Mouse (Mus musculus) liver, embryonic 13.5 days (tissue): ENCODE results near the gene Dhdh. TPM values are rescaled to one million over a fixed set of nuclear protein-coding genes. Genes with fewer than 3 reads are reported as not detected.
"Not testable (repeated sequence)": the region's sequence is repeated elsewhere in the genome, so short reads cannot be mapped to it uniquely, and the experiment has no call there.

Source experiments
- ATAC-seq: fragments of 200-750 bp; cut with Nextera tagmentation; 2 replicates; pipeline ENCODE4 v1.8.0; 2017; ENCODE audit warnings: low read depth, mild to moderate bottlenecking, moderate number of reproducible peaks, moderate library complexity
- DNase-seq: peaks from one replicate; pipeline ENCODE4 v3.0.0; 2022
- H3K27ac ChIP-seq: fragments of 300-500 bp; sonication (generic); 2 replicates; pipeline ENCODE4 v1.5.1; 2015; ENCODE audit warnings: moderate library complexity, mild to moderate bottlenecking, inconsistent platforms
- H3K27me3 ChIP-seq: fragments of 300-500 bp; sonication (generic); 2 replicates; pipeline ENCODE4 v1.6.1; 2015; ENCODE audit warnings: mild to moderate bottlenecking, inconsistent platforms
- H3K36me3 ChIP-seq: fragments of 300-500 bp; sonication (generic); 2 replicates; pipeline ENCODE4 v1.6.1; 2015; ENCODE audit warnings: mild to moderate bottlenecking, inconsistent platforms
- H3K4me1 ChIP-seq: fragments of 300-500 bp; sonication (generic); replicated peaks from 2 replicates; pipeline ENCODE4 v1.6.1; 2015; ENCODE audit warnings: inconsistent platforms
- H3K4me2 ChIP-seq: fragments of 300-500 bp; sonication (generic); 2 replicates; pipeline ENCODE4 v1.6.1; 2015; ENCODE audit warnings: inconsistent platforms, mild to moderate bottlenecking, moderate library complexity
- H3K4me3 ChIP-seq: fragments of 300-500 bp; sonication (generic); replicated peaks from 2 replicates; pipeline ENCODE4 v1.5.1; 2015; ENCODE audit warnings: mild to moderate bottlenecking, inconsistent platforms
- H3K9ac ChIP-seq: fragments of 300-500 bp; sonication (generic); 2 replicates; pipeline ENCODE4 v1.6.1; 2015; ENCODE audit warnings: mild to moderate bottlenecking, inconsistent platforms
- H3K9me3 ChIP-seq: fragments of 300-500 bp; sonication (generic); replicated peaks from 2 replicates; pipeline ENCODE4 v1.6.1; 2016; ENCODE audit warnings: inconsistent platforms
- WGBS: fragments of 180-500 bp; shearing (Covaris S2); methylation state at CpG from one replicate; pipeline ENCODE4 v1.1.7; 2015; ENCODE audit not compliant: insufficient replicate concordance; 5-methylcytosine and 5-hydroxymethylcytosine counted together
- polyA plus RNA-seq: library from polyadenylated mRNA; unstranded; fragments of >200 nt; fragmentation: Nextera tagmentation; extraction: Ambion mirVana; gene quantifications from 2 replicates; pipeline ENCODE4 v1.2.1, GENCODE M21; 2015

Dhdh gene
- polyA plus RNA-seq, 1 experiment from 2014 or later = 2.2 TPM

DNA sequence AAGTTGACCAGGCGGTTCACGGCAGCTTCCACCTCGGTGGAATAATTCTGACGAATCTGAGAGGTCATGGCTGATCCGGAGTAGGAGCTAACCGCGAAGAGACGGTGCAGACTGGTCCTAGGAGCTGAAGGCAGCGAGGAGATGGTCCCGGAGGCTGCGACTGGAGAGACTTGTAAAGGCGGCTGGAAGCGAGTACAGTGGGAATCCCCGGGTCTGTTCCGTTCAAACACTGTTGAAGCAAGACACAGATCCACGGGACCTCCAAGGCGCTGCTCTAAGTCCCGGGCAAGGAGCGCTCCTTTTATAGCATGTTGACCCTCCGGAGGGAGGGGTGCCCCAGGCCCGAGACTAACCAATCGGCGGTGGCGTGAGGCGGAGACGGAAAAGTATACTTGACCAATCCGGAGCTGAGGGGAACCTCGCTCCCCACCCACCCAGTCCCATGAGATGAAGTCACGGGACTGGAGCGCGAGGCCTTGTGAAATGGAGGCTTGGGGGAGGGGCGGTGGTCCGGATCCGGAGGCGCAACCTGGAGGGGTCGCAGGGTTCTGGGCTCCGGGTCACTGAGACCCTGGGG lies 29.0 kb downstream of the Dhdh start, which contains the start of gene Ftl1:
Gene Ftl1, minus strand, starts transcription at position 321 of the 577 bp plus-strand sequence.
- peak within 1 kb of the TSS; percentile 81 for H3K4me2 ChIP-seq
- peak within 1 kb of the TSS; percentile 98 for H3K27ac ChIP-seq
- H3K4me3 ChIP-seq = peak within 1 kb of the TSS; percentile 78
- peaks cover 64% of the 10 kb centered on the region for H3K36me3 ChIP-seq
- WGBS = under 1% methylated on average over 33 of the region's 37 CpGs
- DNase-seq (peak; percentile 96), ATAC-seq (peak; percentile 86)
- not testable (repeated sequence) for H3K9me3 ChIP-seq, H3K27me3 ChIP-seq
- peak within 1 kb of the TSS; percentile 95 for H3K9ac ChIP-seq
- H3K4me1 ChIP-seq = peaks cover 73% of the 10 kb centered on the region

DNA sequence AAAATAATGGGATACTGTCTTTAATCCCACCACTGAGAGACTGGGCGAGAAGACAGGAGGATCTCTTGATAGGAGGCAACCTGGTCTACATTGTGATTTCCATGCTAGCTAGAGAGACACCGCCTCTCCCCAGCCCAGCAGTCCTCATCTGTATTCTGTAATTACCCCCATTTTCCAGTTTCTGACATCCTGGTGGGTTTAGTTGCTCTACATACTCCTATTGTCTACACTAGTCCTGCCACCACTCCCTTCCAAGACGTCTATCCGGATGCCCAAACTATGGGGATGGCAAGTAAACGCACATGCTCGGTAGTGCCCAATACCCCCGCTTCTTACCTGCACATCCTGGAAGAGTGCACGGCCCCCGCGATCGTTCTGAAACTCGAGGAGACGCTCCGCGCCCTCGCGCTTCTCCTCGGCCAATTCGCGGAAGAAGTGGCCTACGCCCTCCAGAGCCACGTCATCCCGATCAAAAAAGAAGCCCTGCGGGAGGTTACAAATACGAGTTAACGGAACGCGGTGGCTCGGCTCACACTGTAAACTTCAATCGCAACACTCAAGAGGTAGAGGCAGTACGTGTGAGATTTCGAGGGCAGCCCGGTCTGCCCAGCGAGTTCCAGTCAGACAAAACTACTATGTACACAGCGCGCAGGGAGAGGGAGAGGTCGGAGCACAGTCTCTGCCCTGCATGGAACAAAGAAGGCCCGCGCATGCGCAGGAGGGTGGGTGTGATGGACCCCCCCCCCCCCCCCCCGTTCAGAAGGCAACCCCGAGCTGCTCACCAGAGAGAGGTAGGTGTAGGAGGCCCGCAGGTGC lies 29.6 kb downstream of the Dhdh start:
- H3K36me3 ChIP-seq = peaks cover 58% of the 10 kb centered on the region

DNA sequence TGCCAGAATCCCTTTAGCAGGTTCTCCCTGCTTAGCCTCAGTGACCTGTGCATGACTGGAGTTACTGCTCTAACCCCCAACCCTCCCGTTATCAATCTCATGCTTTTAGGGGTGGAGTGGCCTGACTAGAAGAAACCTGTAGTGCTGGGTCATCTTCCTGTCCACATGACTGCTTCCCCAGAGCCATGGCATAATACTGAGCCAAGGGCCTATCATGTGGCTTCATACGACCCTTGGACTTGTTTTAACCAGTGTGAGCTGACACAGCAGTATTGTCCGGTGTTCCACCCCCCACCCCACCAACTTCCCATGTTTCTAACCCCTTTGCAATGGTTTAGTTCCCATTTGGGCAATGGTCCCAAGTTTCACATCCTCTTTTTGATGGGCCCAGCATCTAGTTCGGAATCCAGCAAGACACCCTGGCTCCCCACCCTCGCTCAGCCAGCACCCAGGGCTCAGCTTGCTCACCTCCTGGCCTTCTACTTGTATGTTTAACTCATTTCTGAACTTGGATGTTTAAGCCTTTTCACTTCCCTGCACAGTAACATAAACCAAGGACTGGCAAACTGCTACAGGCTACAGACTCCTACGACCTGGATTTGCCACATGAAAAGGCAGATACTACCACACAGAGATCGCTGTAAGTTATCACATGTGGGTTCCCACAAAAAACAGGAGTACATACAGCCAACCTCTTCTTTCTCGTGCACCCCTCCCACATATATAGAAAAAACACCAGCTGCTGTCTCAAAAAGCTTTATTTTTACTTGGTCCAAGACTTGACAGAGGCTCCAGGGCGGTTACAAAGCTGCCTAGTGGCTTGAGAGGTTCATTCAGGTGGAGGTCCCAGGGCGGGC lies 31.2 kb downstream of the Dhdh start:
- WGBS = 44% methylated on average over 10 of the region's 10 CpGs
- H3K27ac ChIP-seq = peak overlapping the region; percentile 98
- H3K9ac ChIP-seq = peak overlapping the region; percentile 95
- peaks cover 53% of the 10 kb centered on the region for H3K4me1 ChIP-seq
- no peaks in the 10 kb centered on the region for H3K27me3 ChIP-seq
- peak overlapping the region; percentile 78 for H3K4me3 ChIP-seq
- peak overlapping the region; percentile 81 for H3K4me2 ChIP-seq
- peaks cover 47% of the 10 kb centered on the region for H3K36me3 ChIP-seq
- H3K9me3 ChIP-seq = no peaks in the 10 kb centered on the region
- ATAC-seq (peak; percentile 19), DNase-seq (peak; percentile 63)

More for the DNA sequence above, 29.6 kb downstream of the Dhdh start:
- peak overlapping the region; percentile 95 for H3K9ac ChIP-seq
- DNase-seq (peak; percentile 61), ATAC-seq (peak; percentile 34)
- no peaks in the 10 kb centered on the region for H3K9me3 ChIP-seq
- H3K4me2 ChIP-seq = peak overlapping the region; percentile 81
- H3K27me3 ChIP-seq = no peaks in the 10 kb centered on the region
- WGBS = under 1% methylated on average over 42 of the region's 43 CpGs
- H3K4me1 ChIP-seq = peaks cover 67% of the 10 kb centered on the region
- H3K27ac ChIP-seq = peak overlapping the region; percentile 98
- peak overlapping the region; percentile 78 for H3K4me3 ChIP-seq

DNA sequence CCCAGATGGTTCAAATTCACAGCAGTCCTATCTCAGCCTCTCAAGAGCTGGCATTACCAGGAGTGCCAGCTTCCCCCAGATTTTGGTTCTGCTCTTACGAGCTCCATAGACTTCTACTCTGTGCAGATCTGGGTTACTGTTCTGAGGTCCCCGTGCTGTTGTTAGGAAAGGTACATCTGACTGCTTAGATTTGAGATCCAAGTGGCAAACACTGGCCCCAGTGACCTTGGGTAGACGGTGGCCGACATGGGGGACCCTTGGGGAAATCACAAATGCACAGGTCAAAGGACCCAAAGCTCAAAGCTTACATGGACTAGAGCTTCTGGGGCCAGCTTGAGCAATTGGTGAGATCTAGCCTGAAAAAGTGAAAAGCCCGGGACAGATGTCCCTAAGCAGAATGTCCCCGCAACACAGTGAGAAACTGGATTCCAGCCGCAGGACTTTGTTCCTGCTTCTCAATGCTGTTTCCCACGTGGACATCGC lies 31.8 kb downstream of the Dhdh start:
- 42% methylated on average over 9 of the region's 9 CpGs for WGBS
- Histone ChIP-seq H3K4me2 (peak overlapping the region; percentile 81), H3K9ac (peak overlapping the region; percentile 95), H3K27me3 (no peaks in the 10 kb centered on the region), H3K9me3 (no peaks in the 10 kb centered on the region), H3K27ac (peak overlapping the region; percentile 98), H3K36me3 (peaks cover 42% of the 10 kb centered on the region), H3K4me3 (peak overlapping the region; percentile 78), H3K4me1 (peaks cover 53% of the 10 kb centered on the region)
- no peak for ATAC-seq
- no peak for DNase-seq

DNA sequence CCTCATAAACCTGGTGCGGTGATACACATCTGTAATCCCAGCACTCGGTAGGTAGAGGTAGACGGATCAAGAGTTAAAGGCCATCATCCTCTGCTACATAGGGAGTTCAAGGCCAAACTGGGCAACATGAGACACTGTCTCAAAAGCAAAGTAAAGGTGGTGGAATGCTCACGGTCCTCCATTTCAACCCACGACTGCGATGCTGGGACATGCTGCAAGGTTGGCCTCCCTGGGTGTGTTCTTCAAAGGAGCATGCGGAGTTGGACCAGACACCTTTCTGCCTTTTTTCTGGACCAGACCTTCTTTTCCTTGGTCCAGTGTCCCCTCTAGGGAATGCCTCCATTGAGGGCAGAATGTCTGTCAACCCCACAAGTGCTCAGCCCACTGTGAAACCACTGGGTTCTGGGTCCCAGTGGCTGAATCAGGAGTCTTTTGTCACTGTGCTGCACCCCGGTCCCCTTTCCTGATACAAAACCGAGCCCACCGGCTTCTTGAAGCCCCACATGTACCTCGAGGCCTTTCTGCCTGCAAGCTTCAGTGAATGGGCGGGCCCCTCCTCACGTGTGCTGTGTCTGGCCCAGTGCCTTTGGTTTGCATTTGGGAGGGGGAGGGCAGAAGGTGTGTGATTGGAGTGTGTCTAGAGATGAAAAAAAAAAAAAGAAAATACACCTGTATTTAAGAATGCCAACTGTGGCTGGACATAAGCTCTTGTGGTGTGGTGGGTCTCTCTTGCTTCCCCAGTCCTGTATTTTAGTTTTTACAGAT lies 32.5 kb downstream of the Dhdh start:
- Histone ChIP-seq H3K9ac (no peak overlapping the region), H3K9me3 (no peaks in the 10 kb centered on the region), H3K4me2 (peak overlapping the region; percentile 23; the same call in 1 of the 2 replicates), H3K4me1 (peaks cover 53% of the 10 kb centered on the region), H3K27ac (peak overlapping the region; percentile 98), H3K36me3 (peaks cover 38% of the 10 kb centered on the region), H3K27me3 (no peaks in the 10 kb centered on the region), H3K4me3 (peak overlapping the region; percentile 78; the same call in 1 of the 2 replicates)
- no peak for DNase-seq
- WGBS = 78% methylated on average over 13 of the region's 13 CpGs
- ATAC-seq = no peak

DNA sequence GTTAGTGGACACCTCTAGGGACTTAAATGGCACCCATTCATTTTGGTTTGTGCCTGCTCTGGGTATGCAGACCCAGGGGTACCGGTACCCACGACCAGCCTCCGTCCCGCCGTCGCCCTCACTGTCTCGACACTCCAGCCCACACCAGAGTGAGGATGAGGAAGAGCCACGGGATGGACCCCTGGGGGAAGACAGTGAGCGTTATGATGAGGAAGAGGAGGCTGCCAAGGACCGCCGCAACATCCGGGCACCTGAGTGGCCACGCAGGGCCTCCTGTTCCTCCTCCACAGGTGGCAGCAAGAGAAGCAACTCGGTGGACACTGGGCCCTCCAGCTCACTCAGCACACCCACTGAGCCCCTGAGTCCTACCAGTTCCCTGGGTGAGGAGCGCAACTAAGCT lies 33.6 kb downstream of the Dhdh start:
- ATAC-seq = no peak
- peaks cover 38% of the 10 kb centered on the region for H3K36me3 ChIP-seq
- no peak overlapping the region for H3K9ac ChIP-seq
- H3K27ac ChIP-seq = 0 out of 2 replicates have a peak overlapping the region, but pooled peaks have one; percentile 98
- no peaks in the 10 kb centered on the region for H3K27me3 ChIP-seq
- WGBS = 89% methylated on average over 15 of the region's 15 CpGs
- no peak overlapping the region for H3K4me3 ChIP-seq
- H3K4me2 ChIP-seq = no peak overlapping the region
- peaks cover 44% of the 10 kb centered on the region for H3K4me1 ChIP-seq
- DNase-seq = no peak
- H3K9me3 ChIP-seq = no peaks in the 10 kb centered on the region

DNA sequence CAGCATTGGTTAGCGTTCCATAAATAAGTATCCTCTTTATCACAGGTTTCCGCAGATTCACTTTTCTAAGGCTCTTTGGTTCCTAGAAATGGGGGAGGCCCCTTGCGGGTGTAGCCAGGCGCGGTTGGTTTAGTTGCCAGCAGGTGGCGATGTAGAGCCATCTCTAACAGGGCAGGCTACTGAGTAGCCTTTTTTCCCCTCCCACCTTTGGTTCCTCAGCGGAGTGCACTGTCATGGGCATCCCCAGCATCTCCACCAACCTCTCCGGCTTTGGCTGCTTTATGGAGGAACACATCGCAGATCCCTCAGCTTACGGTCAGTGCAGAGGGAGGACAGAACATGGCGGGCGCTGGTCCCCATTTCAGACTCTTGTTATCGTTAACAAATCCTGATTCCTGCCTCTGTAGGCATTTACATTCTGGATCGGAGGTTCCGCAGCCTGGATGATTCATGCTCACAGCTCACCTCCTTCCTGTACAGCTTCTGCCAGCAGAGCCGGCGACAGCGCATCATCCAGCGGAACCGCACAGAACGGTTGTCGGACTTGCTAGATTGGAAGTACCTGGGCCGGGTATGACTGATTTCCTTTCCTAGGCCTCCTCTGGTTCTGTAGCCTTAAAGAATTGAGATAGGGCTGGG lies 37.1 kb downstream of the Dhdh start:
- Histone ChIP-seq H3K9ac (0 out of 2 replicates have a peak overlapping the region, but pooled peaks have one; percentile 11), H3K27ac (no peak overlapping the region), H3K4me3 (no peak overlapping the region), H3K4me1 (peaks cover 34% of the 10 kb centered on the region), H3K27me3 (no peaks in the 10 kb centered on the region), H3K36me3 (peaks cover 19% of the 10 kb centered on the region; the same call in 1 of the 2 replicates), H3K4me2 (peak overlapping the region; percentile 26; the same call in 1 of the 2 replicates), H3K9me3 (no peaks in the 10 kb centered on the region)
- ATAC-seq (peak; percentile 80), DNase-seq (peak; percentile 78)
- WGBS = 53% methylated on average over 23 of the region's 23 CpGs

DNA sequence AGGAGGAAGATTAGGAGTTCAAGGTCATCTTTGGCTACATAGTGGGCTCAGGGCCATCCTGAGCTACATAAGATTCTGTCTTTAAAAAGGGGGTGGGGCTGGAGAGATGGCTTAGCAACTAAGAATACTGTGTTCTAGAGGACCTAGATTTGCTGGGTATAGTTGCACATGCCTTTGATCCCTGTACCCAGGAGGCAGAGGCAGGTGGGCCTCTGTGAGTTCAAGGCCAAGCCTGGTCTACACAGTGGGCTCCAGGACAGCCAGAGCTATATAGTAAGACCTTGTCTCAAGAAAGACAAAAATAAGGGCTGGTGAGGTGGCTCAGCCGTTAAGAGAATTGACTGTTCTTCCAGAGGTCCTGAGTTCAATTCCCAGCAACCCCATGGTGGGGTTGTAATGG lies 38.6 kb downstream of the Dhdh start:
- ATAC-seq (no peak), DNase-seq (no peak)
- Histone ChIP-seq H3K36me3 (0 out of 2 replicates have a peak, but pooled peaks cover 11% of the 10 kb centered on the region), H3K27me3 (no peaks in the 10 kb centered on the region), H3K4me3 (no peak overlapping the region), H3K4me1 (peaks cover 29% of the 10 kb centered on the region), H3K9ac (no peak overlapping the region), H3K27ac (no peak overlapping the region), H3K9me3 (no peaks in the 10 kb centered on the region), H3K4me2 (no peak overlapping the region)
- WGBS = 87% methylated on average over 1 of the region's 1 CpGs

DNA sequence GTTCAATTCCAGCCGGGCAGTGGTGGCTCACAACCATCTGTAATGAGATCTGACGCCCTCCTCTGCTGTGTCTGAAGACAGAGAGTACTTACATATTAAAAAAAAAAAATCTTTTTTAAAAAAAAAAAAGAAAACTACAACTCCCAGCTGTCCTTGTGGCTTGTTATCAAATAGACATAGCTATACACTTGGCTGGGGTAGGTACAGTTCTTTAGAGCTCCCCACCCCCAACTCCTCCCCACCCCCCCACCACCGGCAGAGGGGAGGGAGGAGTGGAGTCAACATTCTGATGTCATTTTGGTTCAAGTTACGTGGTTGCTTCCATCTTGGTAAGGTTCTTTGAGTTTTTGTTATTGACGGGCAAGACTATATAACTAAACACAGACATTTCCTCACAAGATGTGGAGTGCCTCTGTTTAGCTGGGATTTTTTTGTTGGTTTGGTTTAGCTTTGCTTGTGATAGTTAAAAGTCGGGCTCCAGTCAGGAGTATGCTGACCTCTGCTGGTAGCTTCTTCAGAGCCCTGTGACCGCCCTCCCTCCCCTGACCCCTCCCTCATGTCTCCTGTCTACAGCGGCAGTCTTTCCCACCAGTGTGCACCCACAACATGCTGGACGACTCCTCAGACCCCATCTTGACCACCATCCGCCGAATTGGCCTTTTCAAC lies 41.1 kb downstream of the Dhdh start:
- peak; percentile 55 for ATAC-seq
- Histone ChIP-seq H3K4me3 (peak overlapping the region; percentile 10), H3K36me3 (0 out of 2 replicates have a peak, but pooled peaks cover 7% of the 10 kb centered on the region), H3K27me3 (no peaks in the 10 kb centered on the region), H3K9ac (peak overlapping the region; percentile 26), H3K27ac (0 out of 2 replicates have a peak overlapping the region, but pooled peaks have one; percentile 1), H3K4me1 (peaks cover 29% of the 10 kb centered on the region), H3K4me2 (peak overlapping the region; percentile 51), H3K9me3 (no peaks in the 10 kb centered on the region)
- no peak for DNase-seq
- WGBS = 18% methylated on average over 11 of the region's 11 CpGs
